Mouse (Mus musculus) intestine, postnatal 0 days (tissue): ENCODE data around the gene Ctnnbl1. TPM values are rescaled to one million over a fixed set of nuclear protein-coding genes. Genes with fewer than 3 reads are reported as not detected.

Source experiments
- ATAC-seq: fragments of 200-750 bp; cut with Nextera tagmentation; 2 replicates; pipeline ENCODE4 v1.8.0; 2017; ENCODE audit warnings: mild to moderate bottlenecking, moderate TSS enrichment, moderate library complexity
- H3K27ac ChIP-seq: fragments of 300-500 bp; sonication (generic); 2 replicates; pipeline ENCODE4 v1.5.1; 2014; ENCODE audit warnings: mild to moderate bottlenecking, low read depth, low read length, moderate library complexity
- H3K27me3 ChIP-seq: fragments of 300-500 bp; sonication (generic); replicated peaks from 2 replicates; pipeline ENCODE4 v1.6.1; 2014; ENCODE audit warnings: low read length, mixed read lengths; ENCODE audit not compliant: control insufficient read depth, insufficient read depth
- H3K36me3 ChIP-seq: fragments of 300-500 bp; sonication (generic); 2 replicates; pipeline ENCODE4 v1.6.1; 2014; ENCODE audit warnings: mild to moderate bottlenecking, moderate library complexity; ENCODE audit not compliant: control insufficient read depth, insufficient read depth
- H3K4me1 ChIP-seq: fragments of 300-500 bp; sonication (generic); replicated peaks from 2 replicates; pipeline ENCODE4 v1.6.1; 2014; ENCODE audit warnings: antibody characterized with exemption, low read length, mixed read lengths; ENCODE audit not compliant: control insufficient read depth, insufficient read depth
- H3K4me2 ChIP-seq: fragments of 300-500 bp; sonication (generic); replicated peaks from 2 replicates; pipeline ENCODE4 v1.6.1; 2014; ENCODE audit warnings: low read depth, mild to moderate bottlenecking, moderate library complexity
- H3K4me3 ChIP-seq: fragments of 300-500 bp; sonication (generic); 2 replicates; pipeline ENCODE4 v1.5.1; 2014; ENCODE audit warnings: low read depth, low read length
- H3K9ac ChIP-seq: fragments of 300-500 bp; sonication (generic); 2 replicates; pipeline ENCODE4 v1.6.1; 2014; ENCODE audit warnings: mild to moderate bottlenecking, low read depth, low read length
- H3K9me3 ChIP-seq: fragments of 300-500 bp; sonication (generic); 2 replicates; pipeline ENCODE4 v1.6.1; 2016; ENCODE audit warnings: mixed run types; ENCODE audit not compliant: control insufficient read depth
- CTCF ChIP-seq: sonication (generic); IDR thresholded peaks from 2 replicates; pipeline ENCODE4 v1.5.1; 2016; ENCODE audit warnings: low read depth, mild to moderate bottlenecking, control low read depth, antibody characterized with exemption, moderate library complexity
- WGBS: fragments of 180-500 bp; shearing (Covaris S2); extraction: QIAGEN DNeasy Blood & Tissue Kit; methylation state at CpG from one replicate; pipeline ENCODE4 v1.1.7; 2014; 5-methylcytosine and 5-hydroxymethylcytosine counted together
- polyA plus RNA-seq: library from polyadenylated mRNA; unstranded; fragments of >200 nt; fragmentation: Nextera tagmentation; extraction: Ambion mirVana; gene quantifications from 2 replicates; pipeline ENCODE4 v1.2.1, GENCODE M21; 2015

Ctnnbl1 gene
- polyA plus RNA-seq, 1 experiment from 2014 or later: 19.5 TPM

GRCm38 (mm10) chr2:157897131-157897530 is 159.9 kb downstream of the Ctnnbl1 start:
- H3K27ac ChIP-seq: no peak overlapping the region
- no peak overlapping the region for H3K9ac ChIP-seq
- no peak for TF ChIP-seq CTCF
- WGBS: 64% methylated on average over 4 of the region's 4 CpGs
- H3K4me2 ChIP-seq: no peak overlapping the region
- H3K9me3 ChIP-seq: no peaks in the 10 kb centered on the region
- no peaks in the 10 kb centered on the region for H3K4me1 ChIP-seq
- no peaks in the 10 kb centered on the region for H3K27me3 ChIP-seq
- no peak for ATAC-seq
- no peaks in the 10 kb centered on the region for H3K36me3 ChIP-seq
- H3K4me3 ChIP-seq: no peak overlapping the region

GRCm38 (mm10) chr2:157913204-157913636 is 176.0 kb downstream of the Ctnnbl1 start:
- Histone ChIP-seq H3K27me3 (peaks cover 42% of the 10 kb centered on the region), H3K9me3 (no peaks in the 10 kb centered on the region), H3K36me3 (no peaks in the 10 kb centered on the region), H3K9ac (no peak overlapping the region), H3K4me2 (no peak overlapping the region), H3K4me3 (no peak overlapping the region), H3K4me1 (no peaks in the 10 kb centered on the region), H3K27ac (no peak overlapping the region)
- TF ChIP-seq CTCF: 0 out of 2 replicates have a peak, but pooled peaks have one; percentile 7
- peak; percentile 57; the same call in 1 of the 2 replicates for ATAC-seq
- WGBS: under 1% methylated on average over 16 of the region's 16 CpGs

- peak; percentile 39 for TF ChIP-seq CTCF
- Histone ChIP-seq H3K36me3 (no peaks in the 10 kb centered on the region), H3K27me3 (peaks cover 42% of the 10 kb centered on the region), H3K27ac (no peak overlapping the region), H3K4me2 (no peak overlapping the region), H3K9me3 (no peaks in the 10 kb centered on the region), H3K9ac (no peak overlapping the region), H3K4me1 (no peaks in the 10 kb centered on the region), H3K4me3 (no peak overlapping the region)
- 0% methylated on average over 4 of the region's 4 CpGs for WGBS
- no peak for ATAC-seq
Observed at GRCm38 (mm10) chr2:157913705-157914104, 176.5 kb downstream of the Ctnnbl1 start.

- no peak for TF ChIP-seq CTCF
- Histone ChIP-seq H3K4me2 (peak within 1 kb of the TSS; percentile 39; the same call in 1 of the 2 replicates), H3K4me1 (no peaks in the 10 kb centered on the region), H3K4me3 (peak within 1 kb of the TSS; percentile 13), H3K9me3 (no peaks in the 10 kb centered on the region), H3K27me3 (peaks cover 42% of the 10 kb centered on the region), H3K9ac (no peak within 1 kb of the TSS), H3K27ac (no peak within 1 kb of the TSS), H3K36me3 (no peaks in the 10 kb centered on the region)
- ATAC-seq: no peak
- WGBS: 5% methylated on average over 59 of the region's 62 CpGs
Observed at GRCm38 (mm10) chr2:157914105-157914764, 177.0 kb downstream of the Ctnnbl1 start, which contains the start of gene Vstm2l. Vstm2l (plus strand) TSS chr2:157914653.

GRCm38 (mm10) chr2:157914889-157915517 is 177.8 kb downstream of the Ctnnbl1 start:
- no peak for ATAC-seq
- WGBS: 42% methylated on average over 43 of the region's 43 CpGs
- TF ChIP-seq CTCF: no peak; the same call in 1 of the 2 replicates

GRCm38 (mm10) chr2:157918529-157918928 is 181.3 kb downstream of the Ctnnbl1 start:
- Histone ChIP-seq H3K27ac (no peak overlapping the region), H3K4me3 (no peak overlapping the region), H3K9ac (no peak overlapping the region), H3K4me2 (no peak overlapping the region), H3K4me1 (no peaks in the 10 kb centered on the region), H3K9me3 (no peaks in the 10 kb centered on the region), H3K36me3 (no peaks in the 10 kb centered on the region), H3K27me3 (peaks cover 43% of the 10 kb centered on the region)
- WGBS: 7% methylated on average over 10 of the region's 10 CpGs
- no peak for TF ChIP-seq CTCF
- ATAC-seq: no peak

More at GRCm38 (mm10) chr2:157914889-157915517, 177.8 kb downstream of the Ctnnbl1 start:
- Histone ChIP-seq H3K27ac (no peak overlapping the region), H3K36me3 (no peaks in the 10 kb centered on the region), H3K27me3 (peaks cover 42% of the 10 kb centered on the region), H3K9ac (no peak overlapping the region), H3K4me1 (no peaks in the 10 kb centered on the region), H3K4me2 (peak overlapping the region; percentile 39; the same call in 1 of the 2 replicates), H3K4me3 (peak overlapping the region; percentile 13), H3K9me3 (no peaks in the 10 kb centered on the region)
